Mouse (Mus musculus) kidney, postnatal 0 days (tissue): ENCODE data around the gene Myg1. TPM values are rescaled to one million over a fixed set of nuclear protein-coding genes. Genes with fewer than 3 reads are reported as not detected.

ENCODE experiments used
- ATAC-seq: fragments of 200-750 bp; cut with Nextera tagmentation; replicated peaks from 2 replicates; pipeline ENCODE4 v1.8.0; 2017; ENCODE audit warnings: low read depth, moderate number of reproducible peaks, moderate TSS enrichment, moderate library complexity; ENCODE audit not compliant: low FRiP score
- DNase-seq: peaks from one replicate; pipeline ENCODE4 v3.0.0-alpha.2; 2016; ENCODE audit warnings: low spot score
- H3K27ac ChIP-seq: fragments of 300-500 bp; sonication (generic); 2 replicates; pipeline ENCODE4 v1.5.1; 2014; ENCODE audit warnings: mild to moderate bottlenecking
- H3K27me3 ChIP-seq: fragments of 300-500 bp; sonication (generic); 2 replicates; pipeline ENCODE4 v1.6.1; 2014; ENCODE audit warnings: low read length, mixed read lengths; ENCODE audit not compliant: insufficient read depth
- H3K36me3 ChIP-seq: fragments of 300-500 bp; sonication (generic); 2 replicates; pipeline ENCODE4 v1.6.1; 2014; ENCODE audit warnings: low read length, mixed read lengths; ENCODE audit not compliant: insufficient read depth
- H3K4me1 ChIP-seq: fragments of 300-500 bp; sonication (generic); replicated peaks from 2 replicates; pipeline ENCODE4 v1.6.1; 2014; ENCODE audit warnings: antibody characterized with exemption, low read length, mixed read lengths; ENCODE audit not compliant: insufficient read depth
- H3K4me2 ChIP-seq: fragments of 300-500 bp; sonication (generic); 2 replicates; pipeline ENCODE4 v1.6.1; 2014; ENCODE audit warnings: mild to moderate bottlenecking, low read length, moderate library complexity, mixed read lengths
- H3K4me3 ChIP-seq: fragments of 300-500 bp; sonication (generic); replicated peaks from 2 replicates; pipeline ENCODE4 v1.5.1; 2014; ENCODE audit warnings: low read depth, low read length
- H3K9ac ChIP-seq: fragments of 300-500 bp; sonication (generic); 2 replicates; pipeline ENCODE4 v1.6.1; 2014; ENCODE audit warnings: low read depth, low read length
- H3K9me3 ChIP-seq: fragments of 300-500 bp; sonication (generic); replicated peaks from 2 replicates; pipeline ENCODE4 v1.6.1; 2016; ENCODE audit warnings: low read length, inconsistent platforms, mixed read lengths
- CTCF ChIP-seq: IDR thresholded peaks from 2 replicates; pipeline ENCODE4 v1.5.1; 2016; ENCODE audit warnings: antibody characterized with exemption, low read depth, mild to moderate bottlenecking, moderate library complexity
- WGBS: fragments of 180-500 bp; shearing (Covaris S2); extraction: QIAGEN DNeasy Blood & Tissue Kit; methylation state at CpG from one replicate; pipeline ENCODE4 v1.1.7; 2014; 5-methylcytosine and 5-hydroxymethylcytosine counted together
- polyA plus RNA-seq: library from polyadenylated mRNA; unstranded; fragments of >200 nt; fragmentation: Nextera tagmentation; extraction: Ambion mirVana; gene quantifications from 2 replicates; pipeline ENCODE4 v1.2.1, GENCODE M21; 2015

The Myg1 gene
- polyA plus RNA-seq, 1 experiment from 2014 or later = 86.9 TPM

DNA sequence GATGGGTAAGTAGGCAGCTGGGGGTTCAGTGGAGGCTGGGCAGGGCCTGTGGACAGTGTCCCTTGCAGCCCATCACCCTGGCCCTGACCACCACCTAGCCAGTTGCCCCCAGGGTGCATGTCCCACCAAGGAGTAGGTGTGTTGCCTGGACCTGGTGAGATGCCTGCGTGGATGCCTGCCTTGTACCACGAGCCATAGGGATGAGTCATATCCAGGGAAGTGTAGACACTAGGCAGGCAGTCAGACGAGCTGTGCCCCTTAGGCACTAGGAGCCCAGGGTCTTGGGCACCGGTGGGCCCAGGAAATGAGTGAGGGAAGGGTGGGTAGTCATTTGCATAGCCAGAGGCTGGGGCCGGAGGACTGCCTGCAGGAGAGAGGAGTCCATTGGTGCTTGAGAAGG is 27.3 kb downstream of the Myg1 start:
- Histone ChIP-seq H3K9ac (no peak overlapping the region), H3K36me3 (no peaks in the 10 kb centered on the region), H3K27ac (no peak overlapping the region), H3K4me3 (no peak overlapping the region), H3K9me3 (no peaks in the 10 kb centered on the region), H3K4me1 (peaks cover 19% of the 10 kb centered on the region), H3K4me2 (no peak overlapping the region), H3K27me3 (no peaks in the 10 kb centered on the region)
- no peak for ATAC-seq
- TF ChIP-seq CTCF = no peak
- WGBS = 29% methylated on average over 5 of the region's 5 CpGs
- DNase-seq = no peak

DNA sequence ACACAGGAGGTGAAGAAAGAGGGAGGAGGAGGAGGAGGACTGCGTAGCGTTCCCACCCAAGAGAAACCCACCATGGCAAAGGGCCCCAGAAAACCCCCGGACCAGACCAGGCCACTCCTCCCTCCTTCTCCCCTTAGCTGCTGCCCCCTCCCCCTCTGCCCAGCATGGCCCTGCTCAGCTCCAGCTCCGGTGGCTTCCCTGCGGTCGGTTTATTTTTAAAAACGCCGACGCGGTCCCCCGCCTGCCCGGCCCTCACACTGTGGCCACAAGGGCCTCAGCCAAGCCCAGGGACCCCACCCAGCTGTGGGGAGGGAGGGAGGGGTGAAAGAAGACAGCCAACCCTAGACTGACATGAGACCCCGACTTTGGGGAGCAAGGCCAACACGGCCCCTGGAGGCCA is 31.1 kb downstream of the Myg1 start:
- Histone ChIP-seq H3K36me3 (no peaks in the 10 kb centered on the region), H3K27me3 (no peaks in the 10 kb centered on the region), H3K9ac (peak overlapping the region; percentile 38), H3K4me2 (peak overlapping the region; percentile 48), H3K9me3 (no peaks in the 10 kb centered on the region), H3K4me1 (peaks cover 21% of the 10 kb centered on the region), H3K4me3 (no peak overlapping the region), H3K27ac (peak overlapping the region; percentile 52)
- TF ChIP-seq CTCF = no peak
- WGBS = 6% methylated on average over 14 of the region's 14 CpGs
- DNase-seq = peak; percentile 47
- peak; percentile 29; the same call in 1 of the 2 replicates for ATAC-seq

DNA sequence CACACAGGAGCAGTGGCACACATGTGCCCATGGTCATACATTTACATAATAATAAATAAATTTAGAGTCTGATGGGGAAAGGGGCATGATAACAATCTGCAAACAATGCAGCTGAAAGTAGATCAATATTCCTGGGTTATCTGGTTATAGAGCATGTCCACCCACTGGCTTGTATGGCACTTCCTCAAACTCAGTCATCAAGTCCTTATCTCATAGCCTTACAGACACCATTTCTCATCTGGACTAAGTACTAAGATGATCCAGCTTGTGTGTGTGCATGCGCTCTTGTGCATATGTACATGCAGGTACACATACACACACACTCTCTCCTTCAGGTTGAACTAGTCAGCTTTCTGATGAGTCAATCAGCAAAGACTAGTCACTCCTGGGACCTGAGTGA is 33.2 kb downstream of the Myg1 start:
- Histone ChIP-seq H3K36me3 (no peaks in the 10 kb centered on the region), H3K27me3 (no peaks in the 10 kb centered on the region), H3K4me1 (peaks cover 16% of the 10 kb centered on the region), H3K27ac (no peak overlapping the region), H3K4me2 (no peak overlapping the region), H3K9me3 (no peaks in the 10 kb centered on the region), H3K9ac (no peak overlapping the region), H3K4me3 (no peak overlapping the region)
- no peak for DNase-seq
- no peak for ATAC-seq
- TF ChIP-seq CTCF = no peak
- 93% methylated on average over 1 of the region's 1 CpGs for WGBS

DNA sequence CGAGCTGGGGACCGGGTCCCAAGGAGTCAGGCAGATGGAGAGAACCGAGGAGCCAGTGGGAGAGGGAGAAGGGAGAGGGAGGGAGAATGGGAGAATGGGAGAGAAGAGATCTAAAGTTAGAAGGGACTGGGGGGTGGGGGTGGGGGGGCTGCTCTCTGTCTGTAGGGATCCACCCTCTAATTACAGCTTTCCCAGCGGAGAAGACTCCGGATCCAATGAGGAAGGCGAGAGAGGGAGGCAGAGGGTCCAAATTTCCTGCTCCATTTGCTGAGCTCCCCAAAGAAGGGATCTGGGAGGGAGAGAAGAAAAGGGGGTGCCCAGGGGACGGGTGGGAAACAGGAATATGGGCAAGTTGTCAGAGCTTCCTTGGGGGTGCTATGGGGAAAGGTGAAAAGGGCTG is 34.7 kb downstream of the Myg1 start:
- TF ChIP-seq CTCF = no peak
- Histone ChIP-seq H3K36me3 (no peaks in the 10 kb centered on the region), H3K9me3 (no peaks in the 10 kb centered on the region), H3K4me2 (peak overlapping the region; percentile 52), H3K9ac (peak overlapping the region; percentile 44; the same call in 1 of the 2 replicates), H3K4me1 (peaks cover 22% of the 10 kb centered on the region), H3K27ac (no peak overlapping the region), H3K4me3 (peak overlapping the region; percentile 13), H3K27me3 (no peaks in the 10 kb centered on the region)
- DNase-seq (no peak), ATAC-seq (no peak)
- 8% methylated on average over 7 of the region's 7 CpGs for WGBS

DNA sequence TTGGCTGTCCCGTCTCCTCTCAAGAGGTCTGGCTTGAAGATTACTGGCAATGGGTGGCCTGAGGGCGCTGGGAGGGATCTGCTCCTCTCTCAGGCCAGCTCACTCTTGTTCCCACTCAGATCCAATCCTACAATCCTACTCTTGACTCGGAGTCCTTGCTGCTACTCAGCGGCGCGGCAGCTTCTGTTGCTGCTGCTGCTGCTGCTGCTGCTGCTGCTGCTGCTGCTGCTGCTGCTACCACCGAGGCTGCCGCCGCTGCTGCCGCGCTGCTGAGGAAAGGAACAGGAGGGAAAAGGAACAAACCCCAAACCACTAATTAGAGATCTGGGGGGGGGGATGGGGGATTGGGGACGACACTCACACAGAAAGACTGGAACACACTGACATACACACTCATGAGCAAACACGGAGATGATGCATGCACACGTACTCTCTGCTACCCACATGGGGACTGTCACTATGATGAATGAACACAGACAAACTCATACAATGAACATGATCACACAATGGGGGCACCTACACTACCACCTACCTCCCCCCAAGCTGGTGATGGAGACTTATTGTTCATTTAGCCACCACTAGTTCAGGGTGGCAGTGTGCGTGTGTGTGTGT is 35.3 kb downstream of the Myg1 start, which contains the start of gene Sp7:
Gene Sp7, minus strand, starts transcription at position 450 of the 612 bp plus-strand sequence.
- Histone ChIP-seq H3K27me3 (no peaks in the 10 kb centered on the region), H3K4me3 (peak within 1 kb of the TSS; percentile 13)

DNA sequence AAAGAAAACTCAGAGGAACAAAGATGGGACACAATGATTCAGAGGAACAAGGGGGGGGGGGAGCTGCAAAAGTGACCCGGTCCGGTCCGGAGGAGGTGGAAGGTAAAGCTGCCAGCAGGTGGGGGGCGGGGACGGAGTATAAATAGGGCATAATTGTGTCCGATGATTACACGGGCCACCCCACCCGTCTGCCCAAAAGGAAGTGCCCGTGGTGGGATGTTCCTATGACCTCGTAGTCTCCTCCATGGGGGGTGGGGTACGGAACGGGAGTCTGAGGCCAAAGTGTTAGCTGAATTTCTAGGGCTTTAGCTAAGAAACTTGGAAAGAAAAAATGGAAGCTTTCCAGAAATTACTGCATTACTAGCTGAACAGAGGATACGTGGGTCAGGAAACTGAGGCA is 38.5 kb downstream of the Myg1 start:
- 13% methylated on average over 13 of the region's 13 CpGs for WGBS
- H3K4me1 ChIP-seq = peaks cover 14% of the 10 kb centered on the region; the same call in 1 of the 2 replicates
- no peak for DNase-seq
- H3K27me3 ChIP-seq = no peaks in the 10 kb centered on the region
- H3K4me2 ChIP-seq = no peak overlapping the region
- H3K4me3 ChIP-seq = no peak overlapping the region
- no peaks in the 10 kb centered on the region for H3K36me3 ChIP-seq
- no peak; the same call in 1 of the 2 replicates for ATAC-seq
- H3K27ac ChIP-seq = no peak overlapping the region
- no peak for TF ChIP-seq CTCF
- H3K9ac ChIP-seq = no peak overlapping the region
- no peaks in the 10 kb centered on the region for H3K9me3 ChIP-seq

More for the DNA sequence above, 35.3 kb downstream of the Myg1 start, which contains the start of gene Sp7:
- peak within 1 kb of the TSS; percentile 52 for H3K4me2 ChIP-seq
- H3K9me3 ChIP-seq = no peaks in the 10 kb centered on the region
- WGBS = 9% methylated on average over 15 of the region's 15 CpGs
- ATAC-seq (no peak), DNase-seq (peak; percentile 39)
- peak within 1 kb of the TSS; percentile 44; the same call in 1 of the 2 replicates for H3K9ac ChIP-seq
- no peak within 1 kb of the TSS for H3K27ac ChIP-seq
- H3K36me3 ChIP-seq = no peaks in the 10 kb centered on the region
- peaks cover 22% of the 10 kb centered on the region for H3K4me1 ChIP-seq
- no peak for TF ChIP-seq CTCF

DNA sequence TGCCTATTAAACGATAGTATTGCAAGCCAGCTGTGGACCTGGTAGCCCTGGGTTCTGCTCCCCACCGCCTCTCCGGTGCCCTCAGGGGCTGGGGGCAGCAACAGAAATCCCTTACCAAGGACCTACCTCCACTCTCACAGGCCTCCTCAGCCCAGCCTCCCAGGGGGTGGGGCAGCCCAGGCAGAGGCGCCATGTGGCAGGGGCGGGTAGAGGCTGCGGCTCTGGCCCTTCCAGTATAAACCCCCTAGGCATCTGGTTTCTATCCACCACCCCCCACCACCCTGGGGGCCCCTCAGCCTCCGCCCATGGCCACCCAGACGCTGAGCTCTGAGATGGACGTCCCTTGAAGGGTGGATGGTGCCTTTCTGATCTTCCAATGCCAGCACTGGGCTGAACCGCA is 39.2 kb downstream of the Myg1 start:
- no peak for ATAC-seq

More for the DNA sequence above, 39.2 kb downstream of the Myg1 start:
- TF ChIP-seq CTCF = no peak
- H3K4me3 ChIP-seq = no peak overlapping the region
- H3K27me3 ChIP-seq = no peaks in the 10 kb centered on the region
- no peak overlapping the region for H3K27ac ChIP-seq
- no peaks in the 10 kb centered on the region for H3K9me3 ChIP-seq
- H3K4me1 ChIP-seq = peaks cover 14% of the 10 kb centered on the region; the same call in 1 of the 2 replicates
- peak overlapping the region; percentile 27 for H3K4me2 ChIP-seq
- H3K36me3 ChIP-seq = no peaks in the 10 kb centered on the region
- H3K9ac ChIP-seq = no peak overlapping the region
- DNase-seq = no peak
- WGBS = 16% methylated on average over 10 of the region's 10 CpGs
